Mouse (Mus musculus) embryonic facial prominence, embryonic 10.5 days (tissue): ENCODE results near the gene Rae1. TPM values are rescaled to one million over a fixed set of nuclear protein-coding genes. Genes with fewer than 3 reads are reported as not detected.

Source experiments
- DNase-seq: peaks from one replicate; pipeline ENCODE4 v3.0.0-alpha.2; 2017; ENCODE audit warnings: low spot score
- H3K27ac ChIP-seq: fragments of 300-500 bp; sonication (generic); replicated peaks from 2 replicates; pipeline ENCODE4 v1.5.1; 2016; ENCODE audit warnings: mild to moderate bottlenecking
- H3K27me3 ChIP-seq: fragments of 300-500 bp; sonication (generic); replicated peaks from 2 replicates; pipeline ENCODE4 v1.6.1; 2016; ENCODE audit warnings: low read depth, mild to moderate bottlenecking; ENCODE audit not compliant: poor library complexity, severe bottlenecking
- H3K36me3 ChIP-seq: fragments of 300-500 bp; sonication (generic); replicated peaks from 2 replicates; pipeline ENCODE4 v1.6.1; 2016; ENCODE audit warnings: mild to moderate bottlenecking, moderate library complexity
- H3K4me1 ChIP-seq: fragments of 300-500 bp; sonication (generic); 2 replicates; pipeline ENCODE4 v1.6.1; 2016
- H3K4me3 ChIP-seq: fragments of 300-500 bp; sonication (generic); 2 replicates; pipeline ENCODE4 v1.5.1; 2016; ENCODE audit warnings: mild to moderate bottlenecking, moderate library complexity
- H3K9me3 ChIP-seq: fragments of 300-500 bp; sonication (generic); 2 replicates; pipeline ENCODE4 v1.6.1; 2016; ENCODE audit warnings: mild to moderate bottlenecking
- WGBS: fragments of 180-500 bp; shearing (Covaris S2); methylation state at CpG from one replicate; pipeline ENCODE4 v1.1.7; 2016; 5-methylcytosine and 5-hydroxymethylcytosine counted together
- polyA plus RNA-seq: library from polyadenylated mRNA; unstranded; fragments of >200 nt; fragmentation: Nextera tagmentation; extraction: Ambion mirVana; gene quantifications from 2 replicates; pipeline ENCODE4 v1.2.1, GENCODE M21; 2016

The Rae1 gene
- polyA plus RNA-seq, 1 experiment from 2014 or later: 176 TPM

- WGBS: 21% methylated on average over 7 of the region's 7 CpGs
- peaks cover 3% of the 10 kb centered on the region for H3K9me3 ChIP-seq
- H3K4me3 ChIP-seq: no peak overlapping the region
- peaks cover 9% of the 10 kb centered on the region; the same call in 1 of the 2 replicates for H3K27me3 ChIP-seq
- DNase-seq: no peak
- H3K36me3 ChIP-seq: no peaks in the 10 kb centered on the region
- H3K4me1 ChIP-seq: peaks cover 46% of the 10 kb centered on the region
- peak overlapping the region; percentile 35; the same call in 1 of the 2 replicates for H3K27ac ChIP-seq
Measured at GRCm38 (mm10) chr2:172974701-172975100, 25.2 kb upstream of the Rae1 start.

- Histone ChIP-seq H3K4me3 (no peak overlapping the region), H3K27me3 (peaks cover 6% of the 10 kb centered on the region; the same call in 1 of the 2 replicates), H3K27ac (no peak overlapping the region), H3K9me3 (peaks cover 6% of the 10 kb centered on the region), H3K36me3 (no peaks in the 10 kb centered on the region), H3K4me1 (peaks cover 46% of the 10 kb centered on the region)
- WGBS: 79% methylated on average over 6 of the region's 6 CpGs
- no peak for DNase-seq
Measured at GRCm38 (mm10) chr2:172975159-172975558, 24.8 kb upstream of the Rae1 start.

- Histone ChIP-seq H3K9me3 (peaks cover 6% of the 10 kb centered on the region), H3K36me3 (no peaks in the 10 kb centered on the region), H3K4me3 (peak overlapping the region; percentile 42; the same call in 1 of the 2 replicates), H3K4me1 (peaks cover 46% of the 10 kb centered on the region), H3K27ac (peak overlapping the region; percentile 78), H3K27me3 (peaks cover 6% of the 10 kb centered on the region; the same call in 1 of the 2 replicates)
- WGBS: 22% methylated on average over 7 of the region's 7 CpGs
- DNase-seq: peak; percentile 39
Measured at GRCm38 (mm10) chr2:172976661-172977238, 23.2 kb upstream of the Rae1 start.

GRCm38 (mm10) chr2:172977409-172978130, 22.3 kb upstream of the Rae1 start, which contains the start of gene Spo11:
Gene Spo11, plus strand, starts transcription at chr2:172977700.
- DNase-seq: peak; percentile 59
- 14% methylated on average over 14 of the region's 14 CpGs for WGBS
- Histone ChIP-seq H3K4me1 (peaks cover 46% of the 10 kb centered on the region), H3K27me3 (peaks cover 6% of the 10 kb centered on the region; the same call in 1 of the 2 replicates), H3K36me3 (no peaks in the 10 kb centered on the region), H3K4me3 (peak within 1 kb of the TSS; percentile 42), H3K9me3 (peaks cover 6% of the 10 kb centered on the region), H3K27ac (peak within 1 kb of the TSS; percentile 78)

- peaks cover 46% of the 10 kb centered on the region for H3K4me1 ChIP-seq
- DNase-seq: no peak
- WGBS: 53% methylated on average over 4 of the region's 4 CpGs
- H3K27ac ChIP-seq: peak overlapping the region; percentile 78
- H3K9me3 ChIP-seq: peaks cover 6% of the 10 kb centered on the region
- H3K36me3 ChIP-seq: no peaks in the 10 kb centered on the region
- H3K27me3 ChIP-seq: peaks cover 6% of the 10 kb centered on the region; the same call in 1 of the 2 replicates
- no peak overlapping the region for H3K4me3 ChIP-seq
Measured at GRCm38 (mm10) chr2:172978131-172978633, 21.7 kb upstream of the Rae1 start.

DNA sequence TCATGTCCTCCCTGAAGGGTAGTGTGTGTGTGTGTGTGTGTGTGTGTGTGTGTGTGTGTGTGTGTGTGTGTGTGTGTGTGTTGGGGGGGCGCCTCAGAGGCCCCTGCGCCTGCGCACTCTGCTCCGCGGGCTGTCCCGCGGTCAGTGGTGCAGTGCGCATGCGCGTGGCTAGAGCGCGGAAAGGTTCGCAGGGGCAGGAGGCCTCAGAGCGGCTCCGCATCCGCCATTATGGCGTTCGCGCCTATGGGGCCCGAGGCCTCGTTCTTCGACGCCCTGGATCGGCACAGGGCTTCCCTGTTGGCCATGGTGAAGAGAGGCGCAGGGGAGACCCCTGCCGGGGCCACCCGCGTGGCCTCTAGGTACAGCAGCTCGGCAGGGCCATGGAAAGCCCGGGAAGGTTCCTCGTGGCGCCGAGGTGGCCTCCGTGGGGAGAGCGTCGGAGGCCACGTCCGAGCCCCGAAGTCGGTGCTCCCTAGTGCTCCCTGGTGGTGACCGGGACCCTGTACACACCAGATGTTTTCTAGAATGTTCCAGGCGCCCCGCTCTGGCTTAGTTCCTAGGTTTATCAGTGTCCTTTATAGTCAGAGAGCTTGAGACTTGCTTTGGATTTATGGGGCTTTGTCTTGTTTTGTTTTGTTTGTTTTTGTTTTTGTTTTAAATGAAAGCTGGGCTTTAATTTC, 20.1 kb upstream of the Rae1 start:
- H3K4me1 ChIP-seq: peaks cover 32% of the 10 kb centered on the region
- H3K27me3 ChIP-seq: peaks cover 6% of the 10 kb centered on the region; the same call in 1 of the 2 replicates
- no peak overlapping the region for H3K4me3 ChIP-seq
- WGBS: 94% methylated on average over 43 of the region's 43 CpGs
- DNase-seq: no peak
- no peak overlapping the region; the same call in 1 of the 2 replicates for H3K27ac ChIP-seq
- H3K36me3 ChIP-seq: no peaks in the 10 kb centered on the region
- peaks cover 6% of the 10 kb centered on the region for H3K9me3 ChIP-seq

DNA sequence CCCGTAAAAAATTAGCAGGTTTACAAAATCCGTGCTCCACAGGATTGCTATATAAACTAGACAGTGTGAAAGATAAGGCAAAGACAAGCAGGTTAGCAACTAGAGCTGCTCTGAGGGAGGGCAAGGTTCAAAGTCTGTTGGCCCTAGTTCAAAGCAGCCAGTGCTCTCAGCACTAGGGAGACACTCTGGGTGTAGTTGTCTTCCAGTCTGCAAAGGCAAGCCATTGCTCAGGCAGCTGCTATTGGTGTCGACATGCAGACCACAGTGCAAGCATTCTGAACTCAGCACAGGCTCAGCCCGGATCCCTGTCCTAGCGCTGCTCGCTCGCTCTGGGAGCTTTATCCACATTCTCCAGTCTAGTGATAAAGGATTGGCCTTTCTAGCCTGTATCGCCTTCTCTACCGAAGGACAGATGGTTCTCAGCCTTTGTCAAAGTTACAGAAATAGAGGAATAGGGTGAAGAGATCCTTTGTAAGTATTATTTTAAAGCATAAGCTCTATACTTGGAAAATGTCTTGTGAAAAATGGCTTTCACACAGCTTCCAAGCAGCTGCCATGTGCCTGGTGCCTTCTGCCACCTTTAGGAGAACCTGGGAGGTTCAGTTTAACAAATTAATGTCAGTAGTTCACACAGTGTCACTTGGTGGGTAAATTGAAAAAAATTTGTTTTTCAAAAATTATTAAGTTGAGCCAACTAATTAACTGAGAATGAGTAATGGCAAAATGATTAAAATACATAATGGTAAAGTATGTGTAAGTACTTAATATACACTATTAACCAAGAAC, 16.9 kb upstream of the Rae1 start:
- 77% methylated on average over 9 of the region's 9 CpGs for WGBS
- no peaks in the 10 kb centered on the region for H3K36me3 ChIP-seq
- peaks cover 7% of the 10 kb centered on the region for H3K4me1 ChIP-seq
- DNase-seq: no peak
- peaks cover 6% of the 10 kb centered on the region for H3K9me3 ChIP-seq
- no peak overlapping the region for H3K27ac ChIP-seq
- H3K27me3 ChIP-seq: peaks cover 18% of the 10 kb centered on the region
- no peak overlapping the region for H3K4me3 ChIP-seq

DNA sequence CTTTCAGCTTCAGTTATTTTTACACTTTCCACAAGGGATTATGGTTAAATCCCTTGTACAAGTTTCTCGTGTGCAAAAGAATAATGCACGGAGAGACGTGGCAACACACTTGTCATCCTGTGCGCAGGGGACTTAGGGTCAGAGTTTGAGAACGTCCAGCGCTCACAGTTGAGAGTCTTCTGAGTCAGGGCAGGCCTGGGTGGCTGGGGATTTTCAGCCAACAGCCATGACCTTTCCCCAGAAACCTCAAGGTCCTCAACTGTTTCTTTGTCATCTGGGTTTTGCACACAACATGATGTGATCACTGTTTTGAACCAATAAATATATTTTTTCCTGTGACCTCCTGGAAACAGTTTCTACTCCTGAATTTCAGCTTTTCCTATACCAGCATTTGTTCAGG, 9.8 kb upstream of the Rae1 start:
- Histone ChIP-seq H3K9me3 (no peaks in the 10 kb centered on the region), H3K36me3 (no peaks in the 10 kb centered on the region), H3K4me1 (no peaks in the 10 kb centered on the region), H3K4me3 (no peak overlapping the region), H3K27me3 (peaks cover 26% of the 10 kb centered on the region), H3K27ac (no peak overlapping the region)
- WGBS: 86% methylated on average over 6 of the region's 6 CpGs
- no peak for DNase-seq

DNA sequence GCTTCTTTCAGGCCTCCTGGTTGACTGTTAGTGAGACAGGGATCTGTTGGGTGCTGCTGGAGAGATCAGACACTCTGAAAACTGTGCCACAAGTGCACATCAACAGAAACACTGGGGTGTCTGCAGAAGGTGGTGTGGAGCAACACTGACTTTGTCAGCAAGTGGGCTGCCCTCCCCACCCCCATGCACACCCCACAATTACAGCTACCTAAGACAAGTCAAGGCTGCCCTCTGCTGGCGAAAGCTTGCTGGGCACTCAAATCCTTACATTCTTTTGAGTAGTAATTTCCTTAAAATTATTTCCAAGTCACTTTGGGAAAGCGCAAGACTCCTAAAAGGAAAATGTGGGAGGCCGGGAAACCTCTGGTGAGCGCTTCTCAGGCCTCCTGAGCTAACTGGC, 3.7 kb upstream of the Rae1 start:
- peak; percentile 84 for DNase-seq
- no peaks in the 10 kb centered on the region for H3K9me3 ChIP-seq
- 15% methylated on average over 4 of the region's 4 CpGs for WGBS
- H3K27ac ChIP-seq: 0 out of 2 replicates have a peak overlapping the region, but pooled peaks have one; percentile 35
- H3K4me1 ChIP-seq: peaks cover 15% of the 10 kb centered on the region
- H3K4me3 ChIP-seq: no peak overlapping the region
- H3K36me3 ChIP-seq: peaks cover under 1% of the 10 kb centered on the region; the same call in 1 of the 2 replicates
- peaks cover 5% of the 10 kb centered on the region; the same call in 1 of the 2 replicates for H3K27me3 ChIP-seq

DNA sequence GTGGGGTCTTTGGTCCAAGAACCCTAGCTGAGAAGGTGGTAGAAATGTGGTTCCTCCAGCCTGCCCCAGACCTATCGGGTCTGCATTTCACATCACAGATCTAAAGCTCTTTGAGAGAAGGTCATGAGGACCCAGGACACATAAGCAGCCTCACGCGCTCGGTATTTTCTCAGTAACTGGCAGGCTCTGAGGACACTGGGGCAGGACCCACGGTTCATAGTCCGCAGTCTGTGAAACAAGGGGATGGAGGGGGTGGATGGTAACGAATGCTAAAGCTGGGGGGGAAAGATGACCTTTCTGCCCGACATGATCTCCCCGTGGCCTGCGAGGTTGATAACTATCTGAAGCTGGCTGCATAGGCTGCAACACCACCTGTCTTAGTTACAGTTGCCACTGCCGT, 2.2 kb upstream of the Rae1 start:
- no peak for DNase-seq
- WGBS: 73% methylated on average over 11 of the region's 11 CpGs
- peaks cover 16% of the 10 kb centered on the region for H3K36me3 ChIP-seq
- peaks cover 23% of the 10 kb centered on the region for H3K4me1 ChIP-seq
- peaks cover 5% of the 10 kb centered on the region; the same call in 1 of the 2 replicates for H3K27me3 ChIP-seq
- H3K27ac ChIP-seq: no peak overlapping the region
- no peak overlapping the region for H3K4me3 ChIP-seq
- H3K9me3 ChIP-seq: no peaks in the 10 kb centered on the region

- H3K27me3 ChIP-seq: peaks cover 5% of the 10 kb centered on the region; the same call in 1 of the 2 replicates
- H3K27ac ChIP-seq: no peak overlapping the region
- H3K4me3 ChIP-seq: no peak overlapping the region
- no peak for DNase-seq
- peaks cover 24% of the 10 kb centered on the region for H3K36me3 ChIP-seq
- 70% methylated on average over 7 of the region's 7 CpGs for WGBS
- H3K9me3 ChIP-seq: no peaks in the 10 kb centered on the region
- peaks cover 23% of the 10 kb centered on the region for H3K4me1 ChIP-seq
Measured at GRCm38 (mm10) chr2:172998478-172998877, 1.4 kb upstream of the Rae1 start.

GRCm38 (mm10) chr2:173000285-173000652, 352 bp downstream of the Rae1 start:
- Histone ChIP-seq H3K36me3 (peaks cover 42% of the 10 kb centered on the region), H3K27ac (peak overlapping the region; percentile 97), H3K4me3 (peak overlapping the region; percentile 98), H3K9me3 (no peaks in the 10 kb centered on the region), H3K27me3 (peaks cover 5% of the 10 kb centered on the region; the same call in 1 of the 2 replicates), H3K4me1 (peaks cover 23% of the 10 kb centered on the region)
- WGBS: under 1% methylated on average over 42 of the region's 42 CpGs
- DNase-seq: no peak
